Mouse (Mus musculus) myocyte (in vitro differentiated cells): ENCODE results near the gene Gm21969.

Experiments
- CEBPB ChIP-seq: IDR thresholded peaks from 2 replicates; pipeline ENCODE4 v1.6.1; 2011; ENCODE audit warnings: mild to moderate bottlenecking, moderate library complexity; ENCODE audit not compliant: poor library complexity, insufficient read depth, severe bottlenecking
- MAX ChIP-seq: IDR thresholded peaks from one replicate; pipeline ENCODE4 v1.6.1; 2011; ENCODE audit warnings: low read depth, mild to moderate bottlenecking, control low read depth
- MYOG ChIP-seq, 3 experiments: IDR thresholded peaks; one replicate each; pipeline ENCODE4 v1.6.1; 2011; ENCODE audit warnings: control low read depth in 2 of 3, low read depth in 2 of 3, mild to moderate bottlenecking in 2 of 3; ENCODE audit not compliant: insufficient read length in 2 of 3, control insufficient read depth in 1 of 3, insufficient read depth in 1 of 3
- POLR2A ChIP-seq: IDR thresholded peaks from one replicate; pipeline ENCODE4 v1.6.1; 2011; ENCODE audit warnings: low read depth, mild to moderate bottlenecking, control low read depth, moderate library complexity; ENCODE audit not compliant: insufficient read length
- TCF12 ChIP-seq: IDR thresholded peaks from one replicate; pipeline ENCODE4 v1.6.1; 2011; ENCODE audit warnings: mild to moderate bottlenecking, control low read depth; ENCODE audit not compliant: poor library complexity, insufficient read depth, severe bottlenecking
- USF1 ChIP-seq: IDR thresholded peaks from one replicate; pipeline ENCODE4 v1.6.1; 2011; ENCODE audit warnings: low read depth, mild to moderate bottlenecking, control low read depth, moderate library complexity

GRCm38 (mm10) chr4:139675696-139676095, 72.7 kb downstream of the Gm21969 start:
- no peak for TF ChIP-seq CEBPB
- no peak for TF ChIP-seq POLR2A
- no peak for TF ChIP-seq USF1
- TF ChIP-seq MAX: no peak
- TF ChIP-seq TCF12: no peak
- no peak for TF ChIP-seq MYOG (IDR thresholded peaks at IDR 0.05; ENCODE audit: control insufficient read depth in 1 of 3, insufficient read depth in 1 of 3, insufficient read length in 2 of 3, low read depth in 2 of 3)
